Mouse (Mus musculus) midbrain, embryonic 15.5 days (tissue): ENCODE results near the gene Gm45521. TPM values are rescaled to one million over a fixed set of nuclear protein-coding genes. Genes with fewer than 3 reads are reported as not detected.

Source experiments
- ATAC-seq: fragments of 200-750 bp; cut with Nextera tagmentation; replicated peaks from 2 replicates; pipeline ENCODE4 v1.8.0; 2017; ENCODE audit warnings: moderate TSS enrichment
- H3K27ac ChIP-seq: fragments of 300-500 bp; sonication (generic); 2 replicates; pipeline ENCODE4 v1.5.1; 2015; ENCODE audit warnings: mild to moderate bottlenecking, inconsistent platforms
- H3K27me3 ChIP-seq: fragments of 300-500 bp; sonication (generic); replicated peaks from 2 replicates; pipeline ENCODE4 v1.6.1; 2015; ENCODE audit warnings: inconsistent platforms
- H3K36me3 ChIP-seq: fragments of 300-500 bp; sonication (generic); replicated peaks from 2 replicates; pipeline ENCODE4 v1.6.1; 2015; ENCODE audit warnings: inconsistent platforms
- H3K4me1 ChIP-seq: fragments of 300-500 bp; sonication (generic); 2 replicates; pipeline ENCODE4 v1.6.1; 2015; ENCODE audit warnings: inconsistent platforms
- H3K4me2 ChIP-seq: fragments of 300-500 bp; sonication (generic); 2 replicates; pipeline ENCODE4 v1.6.1; 2015; ENCODE audit warnings: inconsistent platforms, mild to moderate bottlenecking, moderate library complexity
- H3K4me3 ChIP-seq: fragments of 300-500 bp; sonication (generic); 2 replicates; pipeline ENCODE4 v1.5.1; 2015; ENCODE audit warnings: mild to moderate bottlenecking, inconsistent platforms
- H3K9ac ChIP-seq: fragments of 300-500 bp; sonication (generic); 2 replicates; pipeline ENCODE4 v1.6.1; 2015; ENCODE audit warnings: mild to moderate bottlenecking, inconsistent platforms
- H3K9me3 ChIP-seq: fragments of 300-500 bp; sonication (generic); 2 replicates; pipeline ENCODE4 v1.6.1; 2016; ENCODE audit warnings: inconsistent platforms
- WGBS: fragments of 180-500 bp; shearing (Covaris S2); methylation state at CpG from one replicate; pipeline ENCODE4 v1.1.7; 2015; ENCODE audit warnings: mixed read lengths; 5-methylcytosine and 5-hydroxymethylcytosine counted together
- polyA plus RNA-seq: library from polyadenylated mRNA; unstranded; fragments of >200 nt; fragmentation: Nextera tagmentation; extraction: Ambion mirVana; gene quantifications from 2 replicates; pipeline ENCODE4 v1.2.1, GENCODE M21; 2015

Gene Gm45521
- polyA plus RNA-seq, 1 experiment from 2014 or later = 0.71 TPM

- Histone ChIP-seq H3K9me3 (no peaks in the 10 kb centered on the region), H3K27ac (no peak overlapping the region), H3K4me3 (no peak overlapping the region), H3K27me3 (no peaks in the 10 kb centered on the region), H3K4me2 (peak overlapping the region; percentile 24), H3K36me3 (peaks cover 29% of the 10 kb centered on the region), H3K4me1 (peaks cover 8% of the 10 kb centered on the region; the same call in 1 of the 2 replicates), H3K9ac (no peak overlapping the region)
- 15% methylated on average over 17 of the region's 17 CpGs for WGBS
- ATAC-seq = peak; percentile 80
Measured at GRCm38 (mm10) chr14:7937052-7937630, 19.9 kb upstream of the Gm45521 start.

- H3K9me3 ChIP-seq = no peaks in the 10 kb centered on the region
- H3K4me2 ChIP-seq = no peak overlapping the region
- peaks cover 38% of the 10 kb centered on the region for H3K36me3 ChIP-seq
- peaks cover 8% of the 10 kb centered on the region; the same call in 1 of the 2 replicates for H3K4me1 ChIP-seq
- H3K9ac ChIP-seq = no peak overlapping the region
- 89% methylated on average over 19 of the region's 19 CpGs for WGBS
- H3K27me3 ChIP-seq = no peaks in the 10 kb centered on the region
- no peak overlapping the region for H3K4me3 ChIP-seq
- no peak for ATAC-seq
- H3K27ac ChIP-seq = no peak overlapping the region
Measured at GRCm38 (mm10) chr14:7938809-7939784, 18.0 kb upstream of the Gm45521 start.

- no peak overlapping the region for H3K9ac ChIP-seq
- H3K4me3 ChIP-seq = no peak overlapping the region
- no peaks in the 10 kb centered on the region for H3K27me3 ChIP-seq
- no peak overlapping the region for H3K27ac ChIP-seq
- H3K4me2 ChIP-seq = no peak overlapping the region
- no peak for ATAC-seq
- peaks cover 8% of the 10 kb centered on the region; the same call in 1 of the 2 replicates for H3K4me1 ChIP-seq
- peaks cover 28% of the 10 kb centered on the region for H3K36me3 ChIP-seq
- 82% methylated on average over 5 of the region's 5 CpGs for WGBS
- no peaks in the 10 kb centered on the region for H3K9me3 ChIP-seq
Measured at GRCm38 (mm10) chr14:7941413-7941812, 15.7 kb upstream of the Gm45521 start.

- no peak overlapping the region for H3K9ac ChIP-seq
- H3K4me2 ChIP-seq = no peak overlapping the region
- H3K4me1 ChIP-seq = no peaks in the 10 kb centered on the region
- 0 out of 2 replicates have a peak, but pooled peaks have one; percentile 37 for ATAC-seq
- H3K36me3 ChIP-seq = peaks cover 28% of the 10 kb centered on the region
- H3K9me3 ChIP-seq = no peaks in the 10 kb centered on the region
- H3K27ac ChIP-seq = no peak overlapping the region
- H3K4me3 ChIP-seq = no peak overlapping the region
- no peaks in the 10 kb centered on the region for H3K27me3 ChIP-seq
- 74% methylated on average over 7 of the region's 7 CpGs for WGBS
Measured at GRCm38 (mm10) chr14:7943101-7943800, 13.8 kb upstream of the Gm45521 start.

- H3K4me2 ChIP-seq = no peak overlapping the region
- no peak for ATAC-seq
- 85% methylated on average over 3 of the region's 3 CpGs for WGBS
- H3K27ac ChIP-seq = no peak overlapping the region
- H3K4me3 ChIP-seq = no peak overlapping the region
- no peaks in the 10 kb centered on the region for H3K27me3 ChIP-seq
- H3K9me3 ChIP-seq = no peaks in the 10 kb centered on the region
- no peak overlapping the region for H3K9ac ChIP-seq
- no peaks in the 10 kb centered on the region for H3K4me1 ChIP-seq
- H3K36me3 ChIP-seq = peaks cover 28% of the 10 kb centered on the region
Measured at GRCm38 (mm10) chr14:7943801-7944135, 13.3 kb upstream of the Gm45521 start.

GRCm38 (mm10) chr14:7944349-7945039 is 12.6 kb upstream of the Gm45521 start:
- Histone ChIP-seq H3K27me3 (no peaks in the 10 kb centered on the region), H3K27ac (no peak overlapping the region), H3K4me1 (no peaks in the 10 kb centered on the region), H3K36me3 (peaks cover 26% of the 10 kb centered on the region), H3K4me2 (no peak overlapping the region), H3K4me3 (no peak overlapping the region), H3K9ac (no peak overlapping the region), H3K9me3 (no peaks in the 10 kb centered on the region)
- 56% methylated on average over 8 of the region's 8 CpGs for WGBS
- ATAC-seq = 0 out of 2 replicates have a peak, but pooled peaks have one; percentile 28

- Histone ChIP-seq H3K9me3 (no peaks in the 10 kb centered on the region), H3K4me1 (no peaks in the 10 kb centered on the region), H3K27ac (no peak overlapping the region), H3K36me3 (peaks cover 22% of the 10 kb centered on the region), H3K9ac (no peak overlapping the region), H3K4me3 (no peak overlapping the region), H3K27me3 (no peaks in the 10 kb centered on the region), H3K4me2 (no peak overlapping the region)
- WGBS = 82% methylated on average over 5 of the region's 5 CpGs
- no peak for ATAC-seq
Measured at GRCm38 (mm10) chr14:7945261-7945660, 11.8 kb upstream of the Gm45521 start.

- Histone ChIP-seq H3K9ac (no peak overlapping the region), H3K4me2 (no peak overlapping the region), H3K4me3 (no peak overlapping the region), H3K27ac (no peak overlapping the region), H3K4me1 (no peaks in the 10 kb centered on the region), H3K27me3 (no peaks in the 10 kb centered on the region), H3K9me3 (no peaks in the 10 kb centered on the region), H3K36me3 (peaks cover 5% of the 10 kb centered on the region; the same call in 1 of the 2 replicates)
- ATAC-seq = no peak
- 93% methylated on average over 9 of the region's 9 CpGs for WGBS
Measured at GRCm38 (mm10) chr14:7951234-7951633, 5.9 kb upstream of the Gm45521 start.

- H3K4me3 ChIP-seq = no peak overlapping the region
- H3K9ac ChIP-seq = no peak overlapping the region
- no peak overlapping the region for H3K4me2 ChIP-seq
- H3K27me3 ChIP-seq = no peaks in the 10 kb centered on the region
- H3K4me1 ChIP-seq = no peaks in the 10 kb centered on the region
- peak overlapping the region; percentile 18; the same call in 1 of the 2 replicates for H3K27ac ChIP-seq
- H3K36me3 ChIP-seq = peaks cover 5% of the 10 kb centered on the region; the same call in 1 of the 2 replicates
- H3K9me3 ChIP-seq = no peaks in the 10 kb centered on the region
- ATAC-seq = peak; percentile 30; the same call in 1 of the 2 replicates
- WGBS = 37% methylated on average over 12 of the region's 12 CpGs
Measured at GRCm38 (mm10) chr14:7952610-7953254, 4.4 kb upstream of the Gm45521 start.

- WGBS = 33% methylated on average over 6 of the region's 6 CpGs
- H3K27me3 ChIP-seq = no peaks in the 10 kb centered on the region
- H3K4me1 ChIP-seq = no peaks in the 10 kb centered on the region
- H3K9ac ChIP-seq = no peak overlapping the region
- no peak overlapping the region for H3K4me3 ChIP-seq
- H3K4me2 ChIP-seq = no peak overlapping the region
- H3K27ac ChIP-seq = no peak overlapping the region
- ATAC-seq = no peak
- H3K36me3 ChIP-seq = peaks cover 5% of the 10 kb centered on the region; the same call in 1 of the 2 replicates
- H3K9me3 ChIP-seq = no peaks in the 10 kb centered on the region
Measured at GRCm38 (mm10) chr14:7954071-7954471, 3.0 kb upstream of the Gm45521 start.

- 85% methylated on average over 10 of the region's 10 CpGs for WGBS
- ATAC-seq = no peak; the same call in 1 of the 2 replicates
Measured at GRCm38 (mm10) chr14:7956427-7956826, 661 bp upstream of the Gm45521 start.

More at GRCm38 (mm10) chr14:7956427-7956826, 661 bp upstream of the Gm45521 start:
- no peak overlapping the region for H3K27ac ChIP-seq
- H3K36me3 ChIP-seq = no peaks in the 10 kb centered on the region; the same call in 1 of the 2 replicates
- H3K4me1 ChIP-seq = no peaks in the 10 kb centered on the region
- no peak overlapping the region for H3K4me2 ChIP-seq
- no peaks in the 10 kb centered on the region for H3K9me3 ChIP-seq
- no peak overlapping the region for H3K4me3 ChIP-seq
- H3K9ac ChIP-seq = no peak overlapping the region
- no peaks in the 10 kb centered on the region for H3K27me3 ChIP-seq
